ENCODE assay signal across 8 mouse cellular contexts in the genomic region with DNA sequence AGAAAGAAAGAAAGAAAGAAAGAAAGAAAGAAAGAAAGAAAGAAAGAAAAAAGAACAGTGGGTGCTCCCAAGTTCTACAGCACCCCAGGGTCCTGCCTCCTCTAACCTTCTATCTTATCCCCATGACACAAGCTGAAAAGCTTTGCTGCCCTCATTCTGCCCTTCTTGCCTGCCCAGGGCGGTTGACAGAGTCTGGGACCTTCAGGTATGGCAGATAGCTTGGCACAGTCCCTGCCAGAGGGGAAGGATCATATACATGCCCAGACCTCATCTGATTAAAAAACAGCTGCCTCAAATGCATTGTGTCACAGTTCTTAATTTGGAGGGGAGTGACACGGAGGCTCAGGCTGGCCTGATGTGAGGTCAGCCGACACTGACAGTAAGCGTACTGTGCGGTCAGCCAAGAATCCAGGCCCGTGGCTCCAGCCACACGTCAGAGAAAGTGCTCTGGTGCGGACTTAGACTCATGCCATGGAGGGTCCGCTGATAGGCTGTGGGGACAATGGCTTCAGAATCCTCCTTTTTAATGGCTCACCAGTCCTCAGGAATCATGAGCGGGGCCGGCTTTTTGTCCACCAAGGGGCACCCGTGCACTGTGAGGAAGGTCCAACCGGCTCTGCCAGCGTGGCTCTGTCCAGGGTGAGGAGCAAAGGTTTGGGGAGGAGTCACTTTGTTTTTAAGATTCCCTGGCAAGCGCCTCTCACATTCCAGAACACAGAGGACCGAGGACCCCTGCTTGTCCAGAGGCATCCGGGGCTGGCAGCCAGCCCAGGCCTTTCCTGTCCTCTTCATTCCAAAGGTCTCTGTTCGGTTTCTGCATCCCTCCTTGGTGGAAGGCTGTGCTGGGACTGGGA. TPM values are rescaled to one million over a fixed set of nuclear protein-coding genes. Genes with fewer than 3 reads are reported as not detected.
A peak's percentile ranks its signal among the peaks of the same experiment; 100 is the strongest.
DNase-seq lines count a peak whose midpoint lies in the region; ATAC-seq lines count a peak whose summit lies in the region.

No protein-coding gene starts in this region.

- 20% methylated on average over 18 of the region's 18 CpGs for WGBS in embryonic facial prominence, embryonic 12.5 days
- WGBS in heart, embryonic 11.5 days (ENCODE audit: insufficient replicate concordance) = 25% methylated on average over 18 of the region's 18 CpGs
- WGBS in kidney, embryonic 14.5 days = 15% methylated on average over 18 of the region's 18 CpGs
- WGBS in liver, embryonic 15.5 days (ENCODE audit: insufficient replicate concordance) = 40% methylated on average over 18 of the region's 18 CpGs
- WGBS in neural tube, embryonic 13.5 days = 21% methylated on average over 18 of the region's 18 CpGs

- H3K4me3 ChIP-seq in embryonic facial prominence, embryonic 12.5 days = no peak overlapping the region
- H3K4me3 ChIP-seq in heart, embryonic 11.5 days (ENCODE audit: low read depth, low read length) = no peak overlapping the region
- H3K4me3 ChIP-seq in kidney, embryonic 14.5 days (ENCODE audit: low read length) = no peak overlapping the region
- no peak overlapping the region for H3K4me3 ChIP-seq in liver, embryonic 15.5 days (replicated peaks)
- H3K4me3 ChIP-seq in neural tube, embryonic 13.5 days = no peak overlapping the region

- H3K4me2 ChIP-seq in embryonic facial prominence, embryonic 12.5 days (replicated peaks) = peak overlapping the region; percentile 24; the same call in 1 of the 2 replicates
- H3K4me2 ChIP-seq in heart, embryonic 11.5 days = peak overlapping the region; percentile 43
- H3K4me2 ChIP-seq in kidney, embryonic 14.5 days (replicated peaks; ENCODE audit: low read depth, low read length) = peak overlapping the region; percentile 11; the same call in 1 of the 2 replicates
- H3K4me2 ChIP-seq in liver, embryonic 15.5 days = no peak overlapping the region
- peak overlapping the region; percentile 24; the same call in 1 of the 2 replicates for H3K4me2 ChIP-seq in neural tube, embryonic 13.5 days

- no peak for ATAC-seq in frontal cortex, adult (ENCODE audit: low TSS enrichment)
- peak; percentile 57; the same call in 1 of the 2 replicates for ATAC-seq in embryonic facial prominence, embryonic 12.5 days (ENCODE audit: insufficient number of reproducible peaks, insufficient read depth, low FRiP score, low TSS enrichment)
- ATAC-seq in heart, embryonic 11.5 days (replicated peaks; ENCODE audit: insufficient number of reproducible peaks, low FRiP score, low TSS enrichment) = peak; percentile 84
- ATAC-seq in kidney, embryonic 14.5 days (ENCODE audit: low FRiP score, low TSS enrichment) = peak; percentile 89
- peak; percentile 56 for ATAC-seq in liver, embryonic 15.5 days (ENCODE audit: insufficient read depth)
- ATAC-seq in neural tube, embryonic 13.5 days (ENCODE audit: low read depth) = peak; percentile 81; the same call in 1 of the 2 replicates

- H3K4me1 ChIP-seq in embryonic facial prominence, embryonic 12.5 days = peaks cover 9% of the 10 kb centered on the region
- H3K4me1 ChIP-seq in heart, embryonic 11.5 days (ENCODE audit: control insufficient read depth, insufficient read depth, low read length) = peaks cover 17% of the 10 kb centered on the region
- H3K4me1 ChIP-seq in kidney, embryonic 14.5 days (ENCODE audit: control insufficient read depth, insufficient read depth, low read length) = peaks cover 24% of the 10 kb centered on the region
- H3K4me1 ChIP-seq in liver, embryonic 15.5 days (replicated peaks) = peaks cover 27% of the 10 kb centered on the region
- H3K4me1 ChIP-seq in neural tube, embryonic 13.5 days (replicated peaks) = peaks cover 15% of the 10 kb centered on the region

- H3K36me3 ChIP-seq in embryonic facial prominence, embryonic 12.5 days = no peaks in the 10 kb centered on the region
- H3K36me3 ChIP-seq in heart, embryonic 11.5 days (ENCODE audit: control insufficient read depth, insufficient read depth, low read length) = no peaks in the 10 kb centered on the region
- no peaks in the 10 kb centered on the region for H3K36me3 ChIP-seq in kidney, embryonic 14.5 days (ENCODE audit: control insufficient read depth, insufficient read depth, low read length)
- H3K36me3 ChIP-seq in liver, embryonic 15.5 days (replicated peaks) = no peaks in the 10 kb centered on the region
- no peaks in the 10 kb centered on the region for H3K36me3 ChIP-seq in neural tube, embryonic 13.5 days

- H3K27ac ChIP-seq in embryonic facial prominence, embryonic 12.5 days = 0 out of 2 replicates have a peak overlapping the region, but pooled peaks have one; percentile 6
- H3K27ac ChIP-seq in heart, embryonic 11.5 days (ENCODE audit: low read depth, low read length) = peak overlapping the region; percentile 58
- peak overlapping the region; percentile 52 for H3K27ac ChIP-seq in kidney, embryonic 14.5 days (ENCODE audit: low read depth, low read length)
- peak overlapping the region; percentile 38; the same call in 1 of the 2 replicates for H3K27ac ChIP-seq in liver, embryonic 15.5 days (replicated peaks)
- H3K27ac ChIP-seq in neural tube, embryonic 13.5 days (replicated peaks) = no peak overlapping the region

- peak; percentile 26 to 27 for DNase-seq in frontal cortex, postnatal 25 days (ENCODE audit: low spot score in 2 of 2)
- peak; percentile 75 to 82 for DNase-seq in urinary bladder, postnatal 36 days (ENCODE audit: low spot score in 2 of 2)

- H3K27me3 ChIP-seq in embryonic facial prominence, embryonic 12.5 days = 0 out of 2 replicates have a peak, but pooled peaks cover 2% of the 10 kb centered on the region
- H3K27me3 ChIP-seq in heart, embryonic 11.5 days (ENCODE audit: control insufficient read depth, insufficient read depth, low read length) = no peaks in the 10 kb centered on the region
- H3K27me3 ChIP-seq in kidney, embryonic 14.5 days (ENCODE audit: control insufficient read depth, insufficient read depth, low read length) = no peaks in the 10 kb centered on the region
- no peaks in the 10 kb centered on the region for H3K27me3 ChIP-seq in liver, embryonic 15.5 days
- H3K27me3 ChIP-seq in neural tube, embryonic 13.5 days = no peaks in the 10 kb centered on the region

- H3K9me3 ChIP-seq in embryonic facial prominence, embryonic 12.5 days = no peaks in the 10 kb centered on the region
- H3K9me3 ChIP-seq in heart, embryonic 11.5 days (replicated peaks; ENCODE audit: control insufficient read depth, low read length) = no peaks in the 10 kb centered on the region
- no peaks in the 10 kb centered on the region for H3K9me3 ChIP-seq in kidney, embryonic 14.5 days (ENCODE audit: control insufficient read depth, low read length)
- H3K9me3 ChIP-seq in liver, embryonic 15.5 days (replicated peaks) = no peaks in the 10 kb centered on the region
- H3K9me3 ChIP-seq in neural tube, embryonic 13.5 days = no peaks in the 10 kb centered on the region

- no peak overlapping the region for H3K9ac ChIP-seq in embryonic facial prominence, embryonic 12.5 days
- peak overlapping the region; percentile 54; the same call in 1 of the 2 replicates for H3K9ac ChIP-seq in heart, embryonic 11.5 days (ENCODE audit: low read depth, low read length)
- 0 out of 2 replicates have a peak overlapping the region, but pooled peaks have one; percentile 7 for H3K9ac ChIP-seq in kidney, embryonic 14.5 days (ENCODE audit: low read depth, low read length)
- H3K9ac ChIP-seq in liver, embryonic 15.5 days = no peak overlapping the region
- 0 out of 2 replicates have a peak overlapping the region, but pooled peaks have one; percentile 41 for H3K9ac ChIP-seq in neural tube, embryonic 13.5 days

RNA-seq across cellular contexts. Expression of a gene that starts 40.3 kb away (rescaled TPM):
- 1.9 and 2.2 TPM in 2 replicates for polyA plus RNA-seq in embryonic facial prominence, embryonic 12.5 days (2016; fragmentation: Nextera tagmentation; extraction: Ambion mirVana)
- polyA plus RNA-seq in heart, embryonic 11.5 days (2014; fragmentation: Nextera tagmentation; extraction: Ambion mirVana) = 0.55 and 1.1 TPM in 2 replicates
- polyA plus RNA-seq in kidney, embryonic 14.5 days (2014; fragmentation: Nextera tagmentation; extraction: Ambion mirVana) = 0.39 and 0.84 TPM in 2 replicates
- 3.5 and 3.7 TPM in 2 replicates for polyA plus RNA-seq in liver, embryonic 15.5 days (2015; fragmentation: Nextera tagmentation; extraction: Ambion mirVana)
- polyA plus RNA-seq in neural tube, embryonic 13.5 days (2015; fragmentation: Nextera tagmentation; extraction: Ambion mirVana) = 8.2 and 10.1 TPM in 2 replicates

RNA-seq across cellular contexts. Expression of a gene that starts 53.7 kb away (rescaled TPM):
- 1.1 and 1.3 TPM in 2 replicates for polyA plus RNA-seq in embryonic facial prominence, embryonic 12.5 days (2016; fragmentation: Nextera tagmentation; extraction: Ambion mirVana)
- 0.21 and 1.0 TPM in 2 replicates for polyA plus RNA-seq in heart, embryonic 11.5 days (2014; fragmentation: Nextera tagmentation; extraction: Ambion mirVana)
- polyA plus RNA-seq in kidney, embryonic 14.5 days (2014; fragmentation: Nextera tagmentation; extraction: Ambion mirVana) = 0.26 TPM in 1 of 2 replicates, not detected in the other
- polyA plus RNA-seq in liver, embryonic 15.5 days (2015; fragmentation: Nextera tagmentation; extraction: Ambion mirVana) = 0.08 and 0.13 TPM in 2 replicates
- polyA plus RNA-seq in neural tube, embryonic 13.5 days (2015; fragmentation: Nextera tagmentation; extraction: Ambion mirVana) = 2.0 and 2.4 TPM in 2 replicates

Comparison
In these comparisons a context has a peak if more than half of its experiments do, and no peak if none do; other contexts are left out.
1. H3K9ac ChIP-seq: peak in heart, embryonic 11.5 days (single experiment), kidney, embryonic 14.5 days (single experiment) and neural tube, embryonic 13.5 days (single experiment); none in embryonic facial prominence, embryonic 12.5 days (single experiment) and liver, embryonic 15.5 days (single experiment).